Mouse (Mus musculus) mouse embryonic stem cell (cell line): ENCODE data around the gene Tacc2.

ENCODE experiments used
- in situ Hi-C, 2 experiments: fragments of 300-500 bp; cut with MboI; formaldehyde crosslinking; loops; 1 replicate in 1 of 2; 3 replicates in 1 of 2; pipeline ENCODE4 v1.14.3; 2019 to 2020; ENCODE audit warnings: low sequenced_read_pairs in 2 of 2, low pct_unique_long_range_greater_than_20kb in 1 of 2, mixed read lengths in 1 of 2; ENCODE audit not compliant: unreplicated experiment in 1 of 2

The Tacc2 gene

GRCm38 (mm10) chr7:130773171-130773830, 196.1 kb downstream of the Tacc2 start:
- in situ Hi-C loops = loop anchor here (10.0 kb wide), 1 partner anchor 142 kb away; no protein-coding TSS in a partner anchor

- in situ Hi-C loops = loop anchor here (10.0 kb wide), 1 partner anchor 141 kb away; no protein-coding TSS in a partner anchor
These were observed 196.8 kb downstream of the Tacc2 start, which contains the start of gene Btbd16 for GRCm38 (mm10) chr7:130773914-130774630. Gene Btbd16 (plus strand): TSS chr7:130774069.

DNA sequence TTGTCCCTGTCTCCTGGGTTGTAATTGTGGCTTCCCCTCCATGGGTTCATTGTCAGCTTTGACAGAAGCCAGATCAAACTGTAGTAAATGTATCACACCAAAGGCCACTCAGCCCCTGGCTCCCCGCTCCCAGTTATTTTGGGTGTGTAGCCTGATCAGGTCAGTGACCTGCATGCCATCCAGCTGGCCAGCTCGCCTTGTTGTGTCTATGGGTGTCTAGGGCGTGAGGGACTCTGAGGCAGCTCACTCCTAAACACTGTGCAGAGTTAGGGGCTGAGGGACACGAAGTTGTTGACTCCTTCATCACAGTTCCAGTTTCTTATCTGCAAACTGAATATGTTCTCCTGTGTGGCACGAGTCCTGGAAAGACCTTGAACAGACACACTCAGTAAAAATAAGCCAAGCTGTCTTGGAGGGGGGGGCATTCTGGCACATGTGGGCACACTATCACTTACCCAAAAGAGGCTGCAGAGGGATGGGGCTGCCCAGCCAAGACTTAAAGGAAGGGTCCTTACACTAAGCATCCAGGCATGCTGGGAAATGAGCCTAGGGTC, 203.7 kb downstream of the Tacc2 start:
- in situ Hi-C loops = loop anchor here in 1 of 2 experiments (25.0 kb wide), 1 partner anchor 281 kb away; no protein-coding TSS in a partner anchor

GRCm38 (mm10) chr7:130782501-130783050, 205.3 kb downstream of the Tacc2 start:
- in situ Hi-C loops = loop anchor here in 1 of 2 experiments (25.0 kb wide), 1 partner anchor 280 kb away; no protein-coding TSS in a partner anchor

DNA sequence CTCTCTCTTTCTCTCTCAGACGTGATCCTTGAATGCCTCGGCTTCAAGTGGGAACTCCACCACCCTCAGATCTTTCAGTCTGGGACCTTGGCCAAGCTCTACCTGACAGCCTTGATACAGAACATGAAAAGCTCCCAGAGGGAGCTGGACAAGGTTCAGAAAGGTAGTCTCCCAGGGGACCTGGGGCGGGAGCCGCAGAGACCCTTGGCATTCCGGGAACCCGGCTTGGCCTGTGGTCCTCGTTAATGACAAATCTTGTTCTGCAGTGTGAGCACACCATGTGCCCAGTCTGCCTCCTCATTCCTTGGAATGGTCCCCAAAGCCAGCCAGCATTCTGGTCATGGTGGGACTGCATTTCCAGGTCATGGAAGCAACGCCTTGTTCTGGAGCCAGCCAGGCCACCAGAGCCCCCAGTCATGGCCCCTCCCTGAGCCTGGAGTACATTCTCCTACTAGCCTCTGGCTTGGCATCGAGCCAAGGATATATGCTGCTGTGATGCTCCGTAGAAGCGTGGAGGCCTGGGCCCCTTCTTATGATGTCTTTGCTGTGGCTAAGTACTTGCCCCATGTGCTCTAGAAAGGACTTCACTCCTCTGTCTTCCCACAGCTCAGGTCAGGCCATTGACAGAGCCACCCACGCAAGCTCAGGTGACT, 208.8 kb downstream of the Tacc2 start:
- in situ Hi-C loops = loop anchor here in 1 of 2 experiments (25.0 kb wide), 1 partner anchor 276 kb away; no protein-coding TSS in a partner anchor

GRCm38 (mm10) chr7:130786708-130787107, 209.5 kb downstream of the Tacc2 start:
- in situ Hi-C loops = loop anchor here in 1 of 2 experiments (25.0 kb wide), 1 partner anchor 276 kb away; no protein-coding TSS in a partner anchor

DNA sequence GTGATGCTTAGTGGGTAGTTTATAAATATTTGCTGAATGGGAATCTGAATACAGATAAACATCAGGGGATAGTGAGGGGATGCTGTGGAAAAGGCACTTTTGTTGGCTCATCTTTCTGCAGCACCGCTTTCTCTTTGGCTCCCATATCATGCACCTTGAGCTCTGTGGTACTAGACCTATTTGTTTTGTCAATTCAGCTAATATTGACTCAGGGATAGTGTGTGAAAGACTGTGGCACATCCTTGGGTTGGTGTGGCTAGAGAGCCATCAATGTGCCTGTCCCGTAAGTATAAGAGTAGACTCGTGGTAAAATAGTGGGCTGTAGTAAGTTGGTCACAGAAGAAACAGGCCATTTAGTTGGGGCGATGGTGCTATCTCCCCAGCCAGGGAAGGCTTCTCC, 210.3 kb downstream of the Tacc2 start:
- in situ Hi-C loops = loop anchor here in 1 of 2 experiments (25.0 kb wide), 1 partner anchor 275 kb away; no protein-coding TSS in a partner anchor

GRCm38 (mm10) chr7:130788950-130789349, 211.7 kb downstream of the Tacc2 start:
- in situ Hi-C loops = loop anchor here in 1 of 2 experiments (25.0 kb wide), 1 partner anchor 273 kb away; no protein-coding TSS in a partner anchor

DNA sequence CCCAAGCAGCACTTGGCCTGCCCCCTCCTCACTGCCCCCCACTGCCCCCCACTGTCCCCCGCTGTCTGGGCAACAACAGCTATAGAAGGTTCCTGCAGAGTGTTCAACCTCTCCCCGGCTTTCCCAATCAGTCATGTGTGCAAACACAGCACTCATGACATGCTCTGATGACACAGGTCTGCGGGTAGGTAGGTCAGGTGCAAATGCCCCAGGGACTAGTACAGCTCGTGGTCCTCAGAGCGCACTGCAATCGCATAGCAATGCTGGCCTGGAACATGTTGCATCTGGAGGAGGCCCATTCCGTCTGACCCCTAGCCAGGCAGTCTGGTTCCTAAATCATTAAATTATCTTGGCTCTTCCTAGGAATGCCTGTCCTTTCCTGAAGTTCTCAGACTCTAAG, 212.2 kb downstream of the Tacc2 start:
- in situ Hi-C loops = loop anchor here in 1 of 2 experiments (25.0 kb wide), 1 partner anchor 273 kb away; no protein-coding TSS in a partner anchor

- in situ Hi-C loops = loop anchor here in 1 of 2 experiments (25.0 kb wide), 1 partner anchor 269 kb away; no protein-coding TSS in a partner anchor
These were observed 216.4 kb downstream of the Tacc2 start for GRCm38 (mm10) chr7:130793671-130794070.

DNA sequence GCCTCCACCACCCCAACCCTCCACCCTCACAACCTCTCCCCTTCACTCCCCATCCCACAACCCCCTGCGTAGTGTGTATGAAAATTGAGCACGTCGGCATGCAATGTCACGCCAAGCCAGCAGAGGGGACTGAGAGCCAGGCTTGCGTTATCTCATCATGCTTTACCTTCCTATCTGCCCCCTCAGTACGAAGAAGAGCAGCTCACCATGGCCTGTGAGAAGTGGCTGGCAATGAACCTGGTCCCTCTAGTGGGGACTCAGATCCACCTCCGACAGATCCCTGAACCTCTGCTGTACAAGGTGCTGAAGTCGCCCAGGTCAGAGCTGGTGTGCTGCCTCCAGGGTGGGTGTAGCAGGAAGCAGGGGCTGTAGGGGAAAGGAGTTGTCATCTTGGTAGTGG, 219.5 kb downstream of the Tacc2 start:
- in situ Hi-C loops = loop anchor here in 1 of 2 experiments (25.0 kb wide), 1 partner anchor 266 kb away; no protein-coding TSS in a partner anchor

DNA sequence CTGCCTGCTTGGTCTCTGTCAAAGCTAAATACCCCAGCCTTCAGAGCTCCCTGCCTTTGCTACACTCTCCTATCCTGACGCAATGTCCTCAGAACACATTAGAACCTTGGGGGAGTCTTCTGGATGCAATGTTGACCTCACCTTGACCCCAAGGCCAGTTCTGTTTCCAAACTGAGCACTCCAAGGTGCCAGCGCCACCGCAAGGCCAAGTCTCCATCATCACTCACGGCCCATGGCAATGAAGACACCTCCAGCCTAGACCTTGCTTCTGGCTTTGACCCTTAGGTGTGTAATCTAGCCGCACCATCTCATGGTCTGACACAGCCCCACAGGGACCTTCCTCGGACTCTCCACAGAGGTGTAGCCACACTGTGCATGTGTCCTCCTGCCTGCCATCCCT, 220.3 kb downstream of the Tacc2 start:
- in situ Hi-C loops = loop anchor here in 1 of 2 experiments (25.0 kb wide), 1 partner anchor 265 kb away; no protein-coding TSS in a partner anchor

DNA sequence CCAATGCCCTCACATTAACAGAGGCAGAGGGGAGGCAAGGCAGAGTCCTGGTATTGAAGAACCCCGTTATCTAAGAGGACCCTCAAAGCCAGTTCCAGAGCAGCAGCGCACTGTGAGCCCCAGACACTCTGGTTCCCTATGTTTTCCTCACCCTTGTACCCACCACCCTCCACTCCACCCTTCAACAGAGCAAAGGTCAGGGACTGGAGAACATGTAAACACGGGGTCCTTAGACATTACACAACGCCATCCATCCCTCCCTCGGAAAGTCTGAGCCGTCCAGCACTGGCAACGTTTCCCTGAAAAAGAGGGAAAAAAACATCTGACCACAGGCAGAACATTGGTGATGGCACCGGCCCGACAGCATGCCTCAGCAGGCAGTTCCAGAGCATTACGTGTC, 222.2 kb downstream of the Tacc2 start:
- in situ Hi-C loops = loop anchor here in 1 of 2 experiments (25.0 kb wide), 1 partner anchor 263 kb away; no protein-coding TSS in a partner anchor

DNA sequence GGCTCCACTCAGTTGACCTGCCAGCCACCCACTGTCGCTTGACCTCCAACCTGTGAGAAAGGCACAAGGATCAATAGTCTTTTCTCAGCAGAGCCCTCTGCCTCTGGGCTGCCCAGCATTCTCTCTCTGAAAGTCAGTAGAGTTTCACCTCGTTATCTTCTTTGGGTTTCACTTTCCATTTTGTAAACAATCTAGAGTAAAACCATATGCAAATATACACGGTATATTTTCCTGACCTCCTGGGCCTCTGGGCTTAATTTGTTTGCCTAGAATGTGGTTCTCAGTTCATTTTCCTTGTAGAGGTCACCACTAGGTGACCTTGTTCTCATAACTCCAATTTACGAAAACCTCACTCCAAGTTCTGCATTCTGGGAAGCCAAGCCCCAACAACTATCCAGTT, 223.4 kb downstream of the Tacc2 start:
- in situ Hi-C loops = no loop called here

- in situ Hi-C loops = no loop called here
These were observed 224.6 kb downstream of the Tacc2 start for GRCm38 (mm10) chr7:130801811-130802210.

DNA sequence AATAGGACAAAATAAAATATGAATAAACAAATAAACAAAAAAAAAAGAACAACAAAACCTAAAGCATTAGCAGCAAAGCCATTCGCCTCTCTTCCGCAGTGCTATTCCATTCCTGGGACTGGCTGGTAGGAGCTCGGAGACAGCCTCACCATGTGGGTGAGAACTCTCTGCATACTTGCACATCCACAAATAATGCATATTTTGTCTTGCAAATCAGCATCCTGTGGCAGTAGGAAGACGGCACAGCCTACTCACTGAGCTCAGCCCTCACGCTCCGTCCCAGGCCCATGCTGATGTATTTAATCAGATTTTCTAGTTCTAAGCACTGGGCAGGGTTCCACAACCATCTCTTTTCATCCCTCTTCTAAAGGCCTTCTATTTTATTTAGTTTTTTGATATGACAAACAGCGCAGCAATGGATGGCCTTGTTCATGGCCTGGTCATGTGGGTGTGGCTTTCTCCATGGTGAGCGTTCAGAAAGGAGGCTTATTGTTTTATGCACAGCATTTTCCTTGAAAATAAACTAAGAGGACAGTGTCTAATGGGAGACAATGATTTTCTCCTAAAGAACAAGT, 226.1 kb downstream of the Tacc2 start:
- in situ Hi-C loops = no loop called here

GRCm38 (mm10) chr7:130804991-130805390, 227.8 kb downstream of the Tacc2 start:
- in situ Hi-C loops = no loop called here

DNA sequence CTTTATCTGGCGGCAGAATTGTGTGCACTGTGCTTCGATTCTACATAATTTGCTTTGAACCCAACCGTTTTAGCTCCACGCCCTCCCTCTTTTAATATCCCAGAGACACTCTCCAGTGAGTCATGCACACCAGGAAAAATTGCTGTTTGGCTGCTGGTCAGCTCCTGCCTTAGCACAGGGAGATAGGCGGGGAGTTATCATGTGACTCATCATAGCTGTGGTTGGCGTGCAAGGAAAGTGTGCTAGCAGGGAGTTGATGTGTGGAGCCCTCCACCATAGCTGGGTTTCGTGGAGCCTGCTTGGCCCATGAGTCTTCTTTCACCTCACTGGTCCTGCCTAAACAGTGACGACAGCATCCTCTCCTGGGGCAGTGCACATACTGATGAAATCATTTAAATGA, 230.5 kb downstream of the Tacc2 start:
- in situ Hi-C loops = no loop called here
